ENCODE assay signal across 8 mouse cellular contexts in the genomic region with DNA sequence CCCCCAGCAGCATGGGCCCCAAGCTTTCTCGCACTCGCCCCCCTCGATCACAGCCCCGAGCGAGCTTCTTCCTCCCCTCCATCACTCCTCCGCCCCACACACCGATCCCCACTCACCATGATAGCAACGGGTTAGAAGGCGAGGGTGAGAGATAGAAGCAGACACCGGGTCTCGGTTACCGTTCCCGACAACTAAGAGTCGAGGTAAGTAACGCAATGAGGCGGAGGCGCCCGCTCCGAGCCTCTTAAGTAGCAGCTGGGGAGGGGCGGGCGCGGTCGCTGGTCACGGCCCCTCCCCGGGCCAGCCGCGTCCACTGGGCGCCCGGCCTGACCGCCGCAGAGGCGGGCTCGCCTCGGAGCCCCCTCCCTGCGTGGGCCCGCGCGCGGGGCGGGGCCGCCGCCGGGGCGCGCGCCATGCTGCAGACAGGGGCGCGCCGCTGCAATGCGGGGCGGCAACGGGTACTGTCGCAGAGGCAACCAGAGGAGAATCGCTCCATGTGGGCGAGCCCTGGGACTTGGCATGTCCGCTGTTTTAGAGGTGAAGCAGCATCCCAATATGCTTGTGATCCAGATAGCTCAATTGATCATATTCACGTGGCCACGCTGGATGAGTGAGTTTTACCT. TPM values are rescaled to one million over a fixed set of nuclear protein-coding genes. Genes with fewer than 3 reads are reported as not detected.
DNase-seq lines count a peak whose midpoint lies in the region; ATAC-seq lines count a peak whose summit lies in the region.

Gene Tuba1b, minus strand, starts transcription at position 349 of the 623 bp plus-strand sequence.

- 0 out of 2 replicates have a peak, but pooled peaks cover 5% of the 10 kb centered on the region for H3K36me3 ChIP-seq in hindbrain, embryonic 15.5 days

- peak; percentile 55 for DNase-seq in WW6 (ENCODE audit: low read depth, low spot score)
- peak; percentile 91 to 93 for DNase-seq in cerebellum, postnatal 36 days
- DNase-seq in gastrocnemius, adult 18-20 months (ENCODE audit: low spot score) = peak; percentile 84
- peak; percentile 91 for DNase-seq in left cerebral cortex, adult 11 months (ENCODE audit: low spot score)
- peak; percentile 95 for DNase-seq in lung, postnatal 36 days
- DNase-seq in retina, embryonic 14.5 days (ENCODE audit: low spot score) = peak; percentile 94
- DNase-seq in thymus, postnatal 4 days = peak; percentile 88

- ATAC-seq in hindbrain, embryonic 15.5 days (ENCODE audit: low FRiP score, low read depth) = peak; percentile 97

- H3K9ac ChIP-seq in hindbrain, embryonic 15.5 days = peak within 1 kb of the TSS; percentile 91

- under 1% methylated on average over 55 of the region's 58 CpGs for WGBS in hindbrain, embryonic 15.5 days

- peak within 1 kb of the TSS; percentile 81 for H3K4me3 ChIP-seq in hindbrain, embryonic 15.5 days

- H3K4me2 ChIP-seq in hindbrain, embryonic 15.5 days = peak within 1 kb of the TSS; percentile 96

- H3K27me3 ChIP-seq in hindbrain, embryonic 15.5 days = no peaks in the 10 kb centered on the region

- no peaks in the 10 kb centered on the region for H3K9me3 ChIP-seq in hindbrain, embryonic 15.5 days

- peak within 1 kb of the TSS; percentile 99 for H3K27ac ChIP-seq in hindbrain, embryonic 15.5 days (replicated peaks)

- H3K4me1 ChIP-seq in hindbrain, embryonic 15.5 days (replicated peaks) = peaks cover 30% of the 10 kb centered on the region

RNA-seq across cellular contexts. Expression of gene Tuba1b, which starts in this region (rescaled TPM):
- 10 to 100 TPM; 15.6 to 29.6 TPM for total RNA-seq in gastrocnemius, adult 18-20 months (2021)
- 1,411 and 1,419 TPM in 2 replicates for polyA plus RNA-seq in hindbrain, embryonic 15.5 days (2015; fragmentation: Nextera tagmentation; extraction: Ambion mirVana)

Comparison
In these comparisons a context has a peak if more than half of its experiments do, and no peak if none do; other contexts are left out.
1. Peak in every context shown above with its lines: DNase-seq, ATAC-seq, H3K4me3 ChIP-seq and H3K27ac ChIP-seq.